Mouse (Mus musculus) liver, postnatal 0 days (tissue): ENCODE results near the gene Scd1. TPM values are rescaled to one million over a fixed set of nuclear protein-coding genes. Genes with fewer than 3 reads are reported as not detected.

Source experiments
- ATAC-seq: fragments of 200-750 bp; cut with Nextera tagmentation; 2 replicates; pipeline ENCODE4 v1.8.0; 2017; ENCODE audit warnings: mild to moderate bottlenecking, moderate library complexity
- DNase-seq: peaks from one replicate; pipeline ENCODE4 v3.0.0-alpha.2; 2016
- H3K27ac ChIP-seq: fragments of 300-500 bp; sonication (generic); 2 replicates; pipeline ENCODE4 v1.5.1; 2014; ENCODE audit warnings: antibody characterized with exemption, moderate library complexity, mild to moderate bottlenecking, low read depth
- H3K27me3 ChIP-seq: fragments of 300-500 bp; sonication (generic); 2 replicates; pipeline ENCODE4 v1.6.1; 2014; ENCODE audit warnings: low read length, control low read depth, mixed read lengths; ENCODE audit not compliant: insufficient read depth
- H3K36me3 ChIP-seq: fragments of 300-500 bp; sonication (generic); replicated peaks from 2 replicates; pipeline ENCODE4 v1.6.1; 2014; ENCODE audit warnings: mild to moderate bottlenecking, control low read depth, low read length, moderate library complexity, mixed read lengths; ENCODE audit not compliant: insufficient read depth
- H3K4me1 ChIP-seq: fragments of 300-500 bp; sonication (generic); 2 replicates; pipeline ENCODE4 v1.6.1; 2014; ENCODE audit warnings: antibody characterized with exemption, mild to moderate bottlenecking, control low read depth; ENCODE audit not compliant: insufficient read depth
- H3K4me2 ChIP-seq: fragments of 300-500 bp; sonication (generic); 2 replicates; pipeline ENCODE4 v1.6.1; 2014; ENCODE audit warnings: low read depth, mild to moderate bottlenecking, low read length, moderate library complexity, mixed read lengths
- H3K4me3 ChIP-seq: fragments of 300-500 bp; sonication (generic); 2 replicates; pipeline ENCODE4 v1.5.1; 2014; ENCODE audit warnings: low read depth, low read length
- H3K9ac ChIP-seq: fragments of 300-500 bp; sonication (generic); replicated peaks from 2 replicates; pipeline ENCODE4 v1.6.1; 2014; ENCODE audit warnings: mild to moderate bottlenecking, moderate library complexity
- H3K9me3 ChIP-seq: fragments of 300-500 bp; sonication (generic); 2 replicates; pipeline ENCODE4 v1.6.1; 2016; ENCODE audit warnings: mild to moderate bottlenecking, control low read depth, low read length, mixed read lengths
- CTCF ChIP-seq: sonication (generic); IDR thresholded peaks from 2 replicates; pipeline ENCODE4 v1.5.1; 2016; ENCODE audit warnings: antibody characterized with exemption, low read depth
- EP300 ChIP-seq: IDR thresholded peaks from 2 replicates; pipeline ENCODE4 v1.6.1; 2016; ENCODE audit warnings: antibody characterized with exemption, low read depth, mild to moderate bottlenecking
- WGBS: fragments of 180-500 bp; shearing (Covaris S2); extraction: QIAGEN DNeasy Blood & Tissue Kit; methylation state at CpG from one replicate; pipeline ENCODE4 v1.1.7; 2014; ENCODE audit not compliant: insufficient replicate concordance; 5-methylcytosine and 5-hydroxymethylcytosine counted together
- polyA plus RNA-seq: library from polyadenylated mRNA; unstranded; fragments of >200 nt; fragmentation: Nextera tagmentation; extraction: Ambion mirVana; gene quantifications from 2 replicates; pipeline ENCODE4 v1.2.1, GENCODE M21; 2015

Gene Scd1
- polyA plus RNA-seq, 1 experiment from 2014 or later: 2.3 TPM

DNA sequence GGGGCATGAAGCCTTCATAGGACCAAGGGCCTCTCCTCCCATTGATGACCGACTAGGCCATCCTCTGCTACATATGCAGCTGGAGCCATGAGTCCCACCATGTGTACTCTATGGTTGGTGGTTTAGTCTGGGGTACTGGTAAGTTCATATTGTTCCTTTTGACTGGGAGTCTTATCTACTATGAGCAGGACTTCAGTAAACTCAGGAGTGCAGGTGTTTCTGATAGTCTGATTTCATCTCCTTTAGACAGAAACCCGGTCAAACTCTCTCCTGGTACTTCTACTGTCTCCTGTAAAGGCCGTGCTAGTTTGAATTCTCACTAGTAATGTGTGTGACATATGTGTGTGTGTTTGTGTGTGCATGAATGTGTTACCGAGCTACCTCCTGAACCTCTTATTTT, 41.9 kb downstream of the Scd1 start:
- DNase-seq: no peak
- no peak overlapping the region for H3K27ac ChIP-seq
- H3K9ac ChIP-seq: no peak overlapping the region
- H3K9me3 ChIP-seq: no peaks in the 10 kb centered on the region
- no peaks in the 10 kb centered on the region for H3K36me3 ChIP-seq
- H3K27me3 ChIP-seq: no peaks in the 10 kb centered on the region
- ATAC-seq: no peak
- no peak overlapping the region for H3K4me2 ChIP-seq
- WGBS: 59% methylated on average over 4 of the region's 4 CpGs
- no peaks in the 10 kb centered on the region; the same call in 1 of the 2 replicates for H3K4me1 ChIP-seq
- TF ChIP-seq EP300 (0 out of 2 replicates have a peak, but pooled peaks have one; percentile 40), CTCF (no peak)
- H3K4me3 ChIP-seq: no peak overlapping the region

DNA sequence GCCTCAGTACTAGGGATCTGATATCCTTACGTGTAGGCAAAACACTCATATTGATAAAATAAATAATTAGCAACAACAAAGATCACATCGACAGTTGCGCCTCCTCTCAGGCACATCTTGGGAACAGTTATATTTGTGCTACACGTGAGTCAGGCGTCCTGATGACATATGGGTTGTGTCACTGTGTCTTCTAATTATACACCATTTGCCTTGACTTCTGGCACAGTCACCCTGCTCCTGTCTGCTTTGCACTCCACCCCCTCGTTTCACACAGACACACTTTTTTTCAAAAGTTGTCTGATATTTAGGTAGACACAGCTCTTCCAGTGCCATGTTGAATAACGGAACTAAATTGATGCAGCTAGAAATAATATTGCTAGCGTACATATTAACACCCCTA, 43.6 kb downstream of the Scd1 start:
- no peak overlapping the region for H3K4me2 ChIP-seq
- no peak overlapping the region for H3K4me3 ChIP-seq
- H3K36me3 ChIP-seq: no peaks in the 10 kb centered on the region
- no peak for DNase-seq
- H3K4me1 ChIP-seq: no peaks in the 10 kb centered on the region; the same call in 1 of the 2 replicates
- ATAC-seq: no peak
- 76% methylated on average over 8 of the region's 8 CpGs for WGBS
- no peaks in the 10 kb centered on the region for H3K27me3 ChIP-seq
- TF ChIP-seq CTCF (no peak), EP300 (no peak)
- H3K9ac ChIP-seq: no peak overlapping the region
- H3K9me3 ChIP-seq: no peaks in the 10 kb centered on the region
- H3K27ac ChIP-seq: no peak overlapping the region

DNA sequence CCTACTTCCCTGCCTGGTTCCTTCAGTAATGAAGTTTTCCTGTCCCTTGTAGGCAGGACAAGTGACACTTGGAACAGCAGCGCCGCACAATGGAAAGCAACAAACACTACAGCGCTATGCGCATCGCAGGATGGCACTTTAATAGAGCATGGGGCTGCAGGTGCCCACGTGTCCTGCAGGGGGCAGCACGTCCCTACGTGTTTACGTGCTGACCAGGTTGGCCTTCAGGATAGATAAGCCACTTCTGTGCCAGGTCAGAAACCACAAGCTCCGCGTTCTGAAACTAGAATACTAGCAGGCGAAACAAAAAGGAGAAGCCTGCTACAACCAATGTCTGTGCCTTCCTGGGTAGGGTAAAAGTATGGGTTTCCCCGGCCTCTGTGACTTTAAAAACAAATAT, 44.1 kb downstream of the Scd1 start:
- Histone ChIP-seq H3K27me3 (no peaks in the 10 kb centered on the region), H3K4me1 (no peaks in the 10 kb centered on the region; the same call in 1 of the 2 replicates), H3K4me2 (peak overlapping the region; percentile 38; the same call in 1 of the 2 replicates), H3K9ac (no peak overlapping the region), H3K27ac (no peak overlapping the region), H3K36me3 (no peaks in the 10 kb centered on the region), H3K9me3 (no peaks in the 10 kb centered on the region), H3K4me3 (no peak overlapping the region)
- WGBS: 13% methylated on average over 13 of the region's 13 CpGs
- TF ChIP-seq CTCF (peak; percentile 99), EP300 (no peak)
- ATAC-seq (peak; percentile 85), DNase-seq (peak; percentile 89)

DNA sequence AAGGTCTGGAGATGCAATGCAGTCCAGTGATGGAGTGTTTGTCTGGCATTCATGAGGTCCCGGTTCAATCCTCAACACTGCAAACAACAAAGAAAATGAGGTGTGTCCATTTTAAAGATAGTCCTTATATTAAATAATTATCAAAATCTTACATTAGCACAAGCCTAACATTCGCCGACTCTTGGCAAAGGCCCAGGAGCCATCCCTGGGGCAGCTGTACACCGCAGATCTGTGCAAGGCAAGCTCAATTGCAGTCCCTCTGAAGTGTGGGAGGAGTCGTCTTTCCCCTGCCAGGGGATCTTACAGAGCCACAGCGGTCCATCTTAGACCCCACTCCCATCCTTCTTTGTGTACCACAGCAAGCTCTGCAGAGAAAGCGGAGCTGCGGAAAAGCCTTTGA, 49.0 kb downstream of the Scd1 start:
- H3K4me2 ChIP-seq: no peak overlapping the region
- no peak for ATAC-seq
- H3K27ac ChIP-seq: no peak overlapping the region
- no peak overlapping the region for H3K4me3 ChIP-seq
- DNase-seq: no peak
- no peak overlapping the region for H3K9ac ChIP-seq
- H3K9me3 ChIP-seq: no peaks in the 10 kb centered on the region
- 69% methylated on average over 8 of the region's 8 CpGs for WGBS
- H3K36me3 ChIP-seq: no peaks in the 10 kb centered on the region
- H3K27me3 ChIP-seq: no peaks in the 10 kb centered on the region
- no peak for TF ChIP-seq CTCF
- TF ChIP-seq EP300: no peak
- H3K4me1 ChIP-seq: no peaks in the 10 kb centered on the region; the same call in 1 of the 2 replicates

DNA sequence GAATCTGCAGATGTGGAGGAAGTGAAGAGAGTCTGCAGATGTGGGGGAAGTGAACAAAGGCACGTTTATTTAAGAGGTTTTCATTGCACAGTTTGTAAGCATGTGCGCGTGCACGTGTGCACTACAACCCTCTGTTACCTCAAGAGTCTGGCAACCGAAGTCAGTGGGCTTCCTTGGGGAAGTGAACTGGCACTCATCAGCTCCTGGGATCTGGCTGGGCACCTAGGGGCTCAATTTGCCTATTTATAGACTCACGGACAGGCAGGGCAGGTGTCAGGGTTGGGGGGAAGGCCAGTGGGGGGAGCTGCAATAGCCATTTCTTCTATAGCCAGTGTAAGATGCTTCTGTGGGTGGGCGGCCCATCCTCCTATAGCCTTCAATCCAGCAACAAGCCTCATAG, 55.9 kb downstream of the Scd1 start:
- ATAC-seq (no peak), DNase-seq (no peak)
- H3K27me3 ChIP-seq: no peaks in the 10 kb centered on the region
- WGBS: 77% methylated on average over 7 of the region's 7 CpGs
- no peaks in the 10 kb centered on the region for H3K4me1 ChIP-seq
- no peaks in the 10 kb centered on the region for H3K36me3 ChIP-seq
- no peak overlapping the region for H3K27ac ChIP-seq
- no peak overlapping the region for H3K4me2 ChIP-seq
- H3K9ac ChIP-seq: no peak overlapping the region
- no peak overlapping the region for H3K4me3 ChIP-seq
- TF ChIP-seq EP300 (no peak), CTCF (no peak)
- peaks cover 3% of the 10 kb centered on the region; the same call in 1 of the 2 replicates for H3K9me3 ChIP-seq

DNA sequence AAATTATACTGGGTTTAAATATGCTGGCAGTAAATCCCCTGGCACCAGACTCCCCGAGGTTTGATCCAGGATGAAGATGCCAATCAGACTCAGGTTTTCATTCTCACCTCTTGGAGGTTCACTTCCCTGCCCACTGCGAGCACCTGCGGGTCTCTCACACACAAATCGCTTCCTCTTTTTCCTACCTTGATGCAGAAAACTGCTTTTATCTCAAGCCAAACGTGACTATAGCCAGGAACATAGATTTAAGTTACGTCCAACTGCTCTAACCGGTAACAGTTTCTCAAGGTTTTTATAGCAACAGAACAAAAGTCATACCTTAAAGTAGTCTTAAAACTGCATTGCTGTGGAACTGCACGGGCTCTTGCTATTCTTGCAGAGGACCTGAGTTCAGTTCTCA, 58.0 kb downstream of the Scd1 start:
- ATAC-seq: no peak
- Histone ChIP-seq H3K4me3 (no peak overlapping the region), H3K27ac (no peak overlapping the region), H3K36me3 (no peaks in the 10 kb centered on the region), H3K4me1 (no peaks in the 10 kb centered on the region), H3K27me3 (no peaks in the 10 kb centered on the region), H3K4me2 (no peak overlapping the region), H3K9me3 (peaks cover 3% of the 10 kb centered on the region; the same call in 1 of the 2 replicates), H3K9ac (no peak overlapping the region)
- DNase-seq: no peak
- TF ChIP-seq CTCF: no peak
- WGBS: 78% methylated on average over 8 of the region's 8 CpGs

Other genes starting within 250 kb of the Scd1 start
- gene Pkd2l1, start 215.4 kb downstream of the Scd1 start, polyA plus RNA-seq: not detected in 2 replicates
- gene Scd3, start 204.6 kb downstream of the Scd1 start, polyA plus RNA-seq: not detected in 2 replicates
- gene Scd2, start 114.2 kb downstream of the Scd1 start, polyA plus RNA-seq: 5.9 and 6.2 TPM in 2 replicates
- not detected in 2 replicates for gene Scd4, start 74.8 kb downstream of the Scd1 start, polyA plus RNA-seq
- gene Wnt8b, start 85.6 kb upstream of the Scd1 start, polyA plus RNA-seq: not detected in 2 replicates
- 0.54 and 0.57 TPM in 2 replicates for gene Sec31b, start 138.0 kb upstream of the Scd1 start, polyA plus RNA-seq
- not detected in 2 replicates for gene Gm20538, start 145.0 kb upstream of the Scd1 start, polyA plus RNA-seq
- gene Ndufb8, start 147.6 kb upstream of the Scd1 start, polyA plus RNA-seq: 394 and 410 TPM in 2 replicates
- gene Hif1an, start 155.0 kb upstream of the Scd1 start, polyA plus RNA-seq: 5.3 and 6.8 TPM in 2 replicates